ENCODE assay signal across 14 mouse cellular contexts in genomic region chr6:143912316-143912715, GRCm38 (mm10).
"Had no signal": no experiment of that assay in that cellular context is flagged by ENCODE, and none has a peak within 500 bp of the region (broad histone marks: within the 10 kb centered on the region; RNA-seq: fewer than 3 reads in every experiment).

No protein-coding gene starts in this region.

- H3K9me3 ChIP-seq: limb, embryonic 15.5 days; liver, embryonic 12.5 days; lung, embryonic 15.5 days; megakaryocyte, embryonic 14.5 days had no signal

- H3K36me3 ChIP-seq: limb, embryonic 15.5 days; liver, embryonic 12.5 days; lung, embryonic 15.5 days had no signal

- DNase-seq: kidney, adult 11 months; kidney, postnatal 10 days; kidney, postnatal 4 days; lung, postnatal 14 days; right cerebral cortex, adult 18-20 months; right cerebral cortex, postnatal 25 days; thymus, postnatal 36 days had no signal

- H3K9ac ChIP-seq: limb, embryonic 15.5 days; liver, embryonic 12.5 days; lung, embryonic 15.5 days had no signal

- H3K27me3 ChIP-seq: limb, embryonic 15.5 days; liver, embryonic 12.5 days; lung, embryonic 15.5 days had no signal

- H3K4me3 ChIP-seq: limb, embryonic 15.5 days; liver, embryonic 12.5 days; lung, embryonic 15.5 days; megakaryocyte, embryonic 14.5 days had no signal

- H3K4me1 ChIP-seq: limb, embryonic 15.5 days; liver, embryonic 12.5 days; lung, embryonic 15.5 days; megakaryocyte, embryonic 14.5 days had no signal

- H3K4me2 ChIP-seq: limb, embryonic 15.5 days; liver, embryonic 12.5 days; lung, embryonic 15.5 days; midbrain, embryonic 11.5 days had no signal

- H3K27ac ChIP-seq: limb, embryonic 15.5 days; liver, embryonic 12.5 days; lung, embryonic 15.5 days; macrophage had no signal

- ATAC-seq: liver, embryonic 12.5 days; midbrain, embryonic 16.5 days had no signal
